Mouse (Mus musculus) kidney, postnatal 36 days (tissue): ENCODE measurements at regions not wholly inside any gene's neighbourhood (a gene's known extent, or its start where the extent isn't known, plus 50 kb on each side); places are given as distances from the start of the nearest gene placed in this dataset.
A peak's percentile ranks its signal among the peaks of the same experiment; 100 is the strongest.

Source experiments
- DNase-seq, 2 experiments: peaks; one replicate each; pipeline ENCODE4 v3.0.0; 2021 to 2022; ENCODE audit warnings: mixed read lengths in 2 of 2

GRCm38 (mm10) chr1:169049846-169050245 is 481.4 kb downstream of the Nuf2 start:
- peak; percentile 26 to 34 for DNase-seq

- DNase-seq = no peak
These were observed 484.3 kb downstream of the Nuf2 start for GRCm38 (mm10) chr1:169046791-169047525.

- no peak for DNase-seq
These were observed 497.7 kb downstream of the Nuf2 start for GRCm38 (mm10) chr1:169033517-169033916.

- DNase-seq = no peak
These were observed 499.3 kb downstream of the Nuf2 start for GRCm38 (mm10) chr1:169031849-169032542.

GRCm38 (mm10) chr1:169027706-169028105 is 503.6 kb downstream of the Nuf2 start:
- no peak for DNase-seq

- no peak for DNase-seq
These were observed 504.0 kb downstream of the Nuf2 start for GRCm38 (mm10) chr1:169027241-169027640.

GRCm38 (mm10) chr1:169024531-169024930 is 506.7 kb downstream of the Nuf2 start:
- DNase-seq = no peak

- no peak for DNase-seq
These were observed 539.6 kb downstream of the Nuf2 start for GRCm38 (mm10) chr1:168991506-168992244.

- DNase-seq = no peak
These were observed 543.1 kb upstream of the Pbx1 start for GRCm38 (mm10) chr1:168975037-168975698.

- DNase-seq = peak in 1 of 2 experiments; percentile 8
These were observed 537.3 kb upstream of the Pbx1 start for GRCm38 (mm10) chr1:168969402-168969801.

GRCm38 (mm10) chr1:168967334-168967733 is 535.3 kb upstream of the Pbx1 start:
- DNase-seq = no peak

GRCm38 (mm10) chr1:168964467-168964904 is 532.4 kb upstream of the Pbx1 start:
- DNase-seq = no peak

- DNase-seq = peak in 1 of 2 experiments; percentile 26
These were observed 518.9 kb upstream of the Pbx1 start for GRCm38 (mm10) chr1:168950947-168951346.

GRCm38 (mm10) chr1:168924100-168924815 is 492.2 kb upstream of the Pbx1 start:
- DNase-seq = no peak

GRCm38 (mm10) chr1:168918331-168919076 is 486.4 kb upstream of the Pbx1 start:
- DNase-seq = no peak

- DNase-seq = no peak
These were observed 476.7 kb upstream of the Pbx1 start for GRCm38 (mm10) chr1:168908684-168909175.

- no peak for DNase-seq
These were observed 476.1 kb upstream of the Pbx1 start for GRCm38 (mm10) chr1:168908192-168908591.

GRCm38 (mm10) chr1:168898483-168898882 is 466.4 kb upstream of the Pbx1 start:
- no peak for DNase-seq

- no peak for DNase-seq
These were observed 429.5 kb upstream of the Pbx1 start for GRCm38 (mm10) chr1:168861577-168861976.

- no peak for DNase-seq
These were observed 391.1 kb upstream of the Pbx1 start for GRCm38 (mm10) chr1:168823184-168823583.

- DNase-seq = no peak
These were observed 386.3 kb upstream of the Pbx1 start for GRCm38 (mm10) chr1:168818381-168818780.
